ENCODE assay signal across 12 mouse cellular contexts in the genomic region with DNA sequence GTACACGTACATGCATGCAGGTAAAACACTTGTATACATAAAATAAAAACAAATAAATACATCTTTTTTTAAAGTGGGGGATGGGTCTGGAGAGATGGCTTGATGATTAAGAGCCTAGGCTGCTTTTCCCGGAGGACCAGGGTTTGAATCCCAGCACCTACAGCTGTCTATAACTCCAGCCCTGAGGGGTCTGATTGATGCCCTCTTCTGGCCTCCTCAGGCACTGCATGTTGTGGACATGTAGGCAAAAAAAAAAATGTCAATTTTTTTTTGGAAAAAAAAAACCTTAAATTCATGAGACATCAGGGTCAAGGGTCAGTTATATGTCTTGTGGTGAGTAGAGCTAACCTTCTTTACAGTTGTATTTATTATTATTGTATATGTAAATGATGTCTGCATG. TPM values are rescaled to one million over a fixed set of nuclear protein-coding genes. Genes with fewer than 3 reads are reported as not detected.
DNase-seq lines count a peak whose midpoint lies in the region; ATAC-seq and TF ChIP-seq lines count a peak whose summit lies in the region.
"Had no signal": no experiment of that assay in that cellular context is flagged by ENCODE, and none has a peak within 500 bp of the region (broad histone marks: within the 10 kb centered on the region; RNA-seq: fewer than 3 reads in every experiment).

No protein-coding gene starts in this region.

- H3K36me3 ChIP-seq in forebrain, postnatal 0 days (ENCODE audit: insufficient read depth): peaks cover 31% of the 10 kb centered on the region
- peaks cover 86% of the 10 kb centered on the region for H3K36me3 ChIP-seq in forebrain, embryonic 10.5 days (replicated peaks)
- peaks cover 70% of the 10 kb centered on the region for H3K36me3 ChIP-seq in liver, postnatal 0 days (replicated peaks; ENCODE audit: insufficient read depth, low read length)
- H3K36me3 ChIP-seq in CH12.LX (replicated peaks in 1 of 2; ENCODE audit: control insufficient read depth in 1 of 2, insufficient read depth in 1 of 2, low read length in 1 of 2): peaks cover 73 to 92% of the 10 kb centered on the region in 2 experiments

- no peak for TF ChIP-seq POLR2A in CH12.LX (IDR thresholded peaks at IDR 0.05; ENCODE audit: low read depth, low read length)

- no peak overlapping the region for H3K9ac ChIP-seq in forebrain, postnatal 0 days
- H3K9ac ChIP-seq in liver, postnatal 0 days (replicated peaks): no peak overlapping the region
- H3K9ac ChIP-seq in CH12.LX (ENCODE audit: insufficient read depth, low read depth): no peak overlapping the region

- H3K4me3 ChIP-seq in forebrain, postnatal 0 days (ENCODE audit: low read depth, low read length): no peak overlapping the region
- no peak overlapping the region for H3K4me3 ChIP-seq in forebrain, embryonic 10.5 days
- H3K4me3 ChIP-seq in liver, postnatal 0 days (ENCODE audit: low read depth, low read length): no peak overlapping the region
- H3K4me3 ChIP-seq in CH12.LX (replicated peaks in 1 of 3; ENCODE audit: low read depth in 2 of 3, low read length in 2 of 3, poor library complexity in 1 of 3): no peak overlapping the region

- TF ChIP-seq RAD21 in CH12.LX (IDR thresholded peaks at IDR 0.05; ENCODE audit: low read depth, low read length): no peak; the same call in 1 of the 2 replicates

- peak; percentile 35; the same call in 1 of the 2 replicates for TF ChIP-seq CTCF in forebrain, postnatal 0 days (IDR thresholded peaks at IDR 0.05; ENCODE audit: low read depth)
- peak; percentile 54 for TF ChIP-seq CTCF in liver, postnatal 0 days (IDR thresholded peaks at IDR 0.05; ENCODE audit: low read depth)
- peak; percentile 36 to 43; a peak in 3 of 4 replicates for TF ChIP-seq CTCF in CH12.LX (conservative IDR thresholded peaks at IDR 0.05 in 1 of 2, IDR thresholded peaks at IDR 0.05 in 1 of 2; ENCODE audit: low read depth in 2 of 2, low read length in 2 of 2)

- dilution Hi-C loops in CH12.LX (cut with MboI; ENCODE audit: extremely low pct_ligation_motif_present, extremely low pct_unique_long_range_greater_than_20kb, low sequenced_read_pairs): no loop called here

- 95% methylated on average over 2 of the region's 2 CpGs for WGBS in forebrain, postnatal 0 days
- WGBS in forebrain, embryonic 10.5 days: 90% methylated on average over 2 of the region's 2 CpGs
- WGBS in liver, postnatal 0 days (ENCODE audit: insufficient replicate concordance): 88% methylated on average over 2 of the region's 2 CpGs

- peaks cover 9% of the 10 kb centered on the region; the same call in 1 of the 2 replicates for H3K4me1 ChIP-seq in forebrain, postnatal 0 days (ENCODE audit: insufficient read depth)
- peaks cover 3% of the 10 kb centered on the region; the same call in 1 of the 2 replicates for H3K4me1 ChIP-seq in forebrain, embryonic 10.5 days
- no peaks in the 10 kb centered on the region for H3K4me1 ChIP-seq in liver, postnatal 0 days (ENCODE audit: insufficient read depth)
- H3K4me1 ChIP-seq in CH12.LX (ENCODE audit: control insufficient read depth in 1 of 2, insufficient read depth in 2 of 2): no peaks in the 10 kb centered on the region

- in situ Hi-C loops in CH12.LX (cut with MboI; ENCODE audit: low pct_ligation_motif_present, low pct_unique_long_range_greater_than_20kb, low sequenced_read_pairs): no loop called here

- no peak for ATAC-seq in forebrain, postnatal 0 days
- ATAC-seq in liver, postnatal 0 days: no peak
- 0 out of 2 replicates have a peak, but pooled peaks have one; percentile 43 for ATAC-seq in megakaryocyte, adult 5-6 weeks (ENCODE audit: poor library complexity, severe bottlenecking)
- no peak for ATAC-seq in erythroblast, adult 5-6 weeks (replicated peaks; ENCODE audit: low FRiP score, poor library complexity, severe bottlenecking)
- ATAC-seq: midbrain, embryonic 16.5 days had no signal

- no peak overlapping the region for H3K27ac ChIP-seq in forebrain, postnatal 0 days (ENCODE audit: low read depth, low read length)
- no peak overlapping the region for H3K27ac ChIP-seq in forebrain, embryonic 10.5 days
- peak overlapping the region; percentile 48; the same call in 1 of the 2 replicates for H3K27ac ChIP-seq in liver, postnatal 0 days (ENCODE audit: low read depth)
- H3K27ac ChIP-seq in CH12.LX (ENCODE audit: insufficient read depth, low read depth): no peak overlapping the region

- TF ChIP-seq EP300 in liver, postnatal 0 days (IDR thresholded peaks at IDR 0.05; ENCODE audit: low read depth): no peak
- TF ChIP-seq EP300 in CH12.LX (IDR thresholded peaks at IDR 0.05; ENCODE audit: low read length): no peak

- H3K9me3 ChIP-seq in forebrain, postnatal 0 days (ENCODE audit: low read length): no peaks in the 10 kb centered on the region
- H3K9me3 ChIP-seq in forebrain, embryonic 10.5 days: no peaks in the 10 kb centered on the region
- no peaks in the 10 kb centered on the region for H3K9me3 ChIP-seq in liver, postnatal 0 days (ENCODE audit: low read length)
- no peaks in the 10 kb centered on the region for H3K9me3 ChIP-seq in CH12.LX (replicated peaks; ENCODE audit: low read length)

- H3K4me2 ChIP-seq in forebrain, postnatal 0 days (ENCODE audit: low read depth): no peak overlapping the region
- no peak overlapping the region for H3K4me2 ChIP-seq in liver, postnatal 0 days (ENCODE audit: low read depth, low read length)
- no peak overlapping the region for H3K4me2 ChIP-seq in CH12.LX (ENCODE audit: insufficient read depth, low read depth, poor library complexity, severe bottlenecking)

- no peak for DNase-seq in forebrain, postnatal 0 days
- no peak for DNase-seq in forebrain, embryonic 10.5 days (ENCODE audit: extremely low spot score, low spot score)
- DNase-seq in liver, postnatal 0 days: no peak
- DNase-seq in liver: no peak
- peak; percentile 24 for DNase-seq in CH12.LX (ENCODE audit: extremely low read depth)
- DNase-seq in adrenal gland, postnatal 36 days: no peak
- DNase-seq: adrenal gland, adult 2 months; cerebellum, adult 8-10 months had no signal

- no peaks in the 10 kb centered on the region for H3K79me2 ChIP-seq in CH12.LX (replicated peaks; ENCODE audit: control insufficient read depth, extremely low read depth, insufficient read depth, poor library complexity, severe bottlenecking)

- no peaks in the 10 kb centered on the region for H3K27me3 ChIP-seq in forebrain, postnatal 0 days (ENCODE audit: insufficient read depth, low read length)
- no peaks in the 10 kb centered on the region for H3K27me3 ChIP-seq in forebrain, embryonic 10.5 days (ENCODE audit: poor library complexity, severe bottlenecking)
- no peaks in the 10 kb centered on the region for H3K27me3 ChIP-seq in liver, postnatal 0 days (ENCODE audit: insufficient read depth, low read length)
- H3K27me3 ChIP-seq in CH12.LX (replicated peaks): no peaks in the 10 kb centered on the region

TF ChIP-seq in CH12.LX, 34 proteins besides CTCF, POLR2A, EP300 and RAD21:
- no peak for TF ChIP-seq MAFK (IDR thresholded peaks at IDR 0.05; ENCODE audit: insufficient replicate concordance, low read length)
- TF ChIP-seq ZNF384 (IDR thresholded peaks at IDR 0.05; ENCODE audit: low read depth, low read length): peak; percentile 80
TF ChIP-seq in CH12.LX: peak in this region for 1.

RNA-seq across cellular contexts. Expression of a gene that starts 34.4 kb away (rescaled TPM):
- 18.9 and 24.7 TPM in 2 replicates for total RNA-seq in forebrain, postnatal 0 days (2014; rRNA removed)
- 5.3 and 11.0 TPM in 2 replicates for polyA plus RNA-seq in forebrain, postnatal 0 days (2015; fragmentation: Nextera tagmentation; extraction: Ambion mirVana)
- polyA plus RNA-seq in forebrain, embryonic 10.5 days (2016; fragmentation: Nextera tagmentation; extraction: Ambion mirVana): 2.6 and 3.1 TPM in 2 replicates
- polyA plus RNA-seq in liver, postnatal 0 days (2015; fragmentation: Nextera tagmentation; extraction: Ambion mirVana): 0.20 and 0.22 TPM in 2 replicates
- total RNA-seq in CH12.LX (2012; rRNA removed) (0.38 and 0.67 TPM in 2 replicates), CH12.LX (2014; rRNA removed) (0.27 and 0.32 TPM in 2 replicates)
- 0.76 and 0.89 TPM in 2 replicates for polyA plus RNA-seq in CH12.LX (2012; ENCODE audit: insufficient read length, low read depth)
- not detected in 2 replicates for total RNA-seq in megakaryocyte, adult 5-6 weeks (2015)
- total RNA-seq in megakaryocyte, adult 5-6 weeks (2017): 0.08 and 0.15 TPM in 2 replicates
- total RNA-seq in adrenal gland, postnatal 36 days (2021): under 1 TPM; 0.46 to 0.83 TPM
- total RNA-seq in erythroblast, adult 5-6 weeks (2015; ENCODE audit: low replicate concordance): 0.38 TPM in 1 of 2 replicates, not detected in the other
- total RNA-seq in erythroblast, adult 5-6 weeks (2017; ENCODE audit: low replicate concordance): 0.28 TPM in 1 of 2 replicates, not detected in the other

RNA-seq across cellular contexts. Expression of a gene that starts 35.2 kb away (rescaled TPM):
- total RNA-seq in forebrain, postnatal 0 days (2014; rRNA removed): 22.8 and 26.2 TPM in 2 replicates
- 19.1 and 25.2 TPM in 2 replicates for polyA plus RNA-seq in forebrain, postnatal 0 days (2015; fragmentation: Nextera tagmentation; extraction: Ambion mirVana)
- polyA plus RNA-seq in forebrain, embryonic 10.5 days (2016; fragmentation: Nextera tagmentation; extraction: Ambion mirVana): 108 and 110 TPM in 2 replicates
- 62.6 and 63.0 TPM in 2 replicates for polyA plus RNA-seq in liver, postnatal 0 days (2015; fragmentation: Nextera tagmentation; extraction: Ambion mirVana)
- total RNA-seq in CH12.LX (2012; rRNA removed) (110 and 144 TPM in 2 replicates), CH12.LX (2014; rRNA removed) (112 and 126 TPM in 2 replicates)
- polyA plus RNA-seq in CH12.LX (2012; ENCODE audit: insufficient read length, low read depth): 133 and 140 TPM in 2 replicates
- total RNA-seq in megakaryocyte, adult 5-6 weeks (2015): 18.4 and 22.9 TPM in 2 replicates
- 32.6 and 33.4 TPM in 2 replicates for total RNA-seq in megakaryocyte, adult 5-6 weeks (2017)
- 10 to 100 TPM; 34.6 to 59.6 TPM for total RNA-seq in adrenal gland, postnatal 36 days (2021)
- total RNA-seq in erythroblast, adult 5-6 weeks (2015; ENCODE audit: low replicate concordance): 16.9 and 46.1 TPM in 2 replicates
- 37.9 and 42.3 TPM in 2 replicates for total RNA-seq in erythroblast, adult 5-6 weeks (2017; ENCODE audit: low replicate concordance)

RNA-seq across cellular contexts. Expression of a gene that starts 43.7 kb away (rescaled TPM):
- not detected in 2 replicates for total RNA-seq in forebrain, postnatal 0 days (2014; rRNA removed)
- not detected in 2 replicates for polyA plus RNA-seq in forebrain, postnatal 0 days (2015; fragmentation: Nextera tagmentation; extraction: Ambion mirVana)
- not detected in 2 replicates for polyA plus RNA-seq in forebrain, embryonic 10.5 days (2016; fragmentation: Nextera tagmentation; extraction: Ambion mirVana)
- polyA plus RNA-seq in liver, postnatal 0 days (2015; fragmentation: Nextera tagmentation; extraction: Ambion mirVana): 0.08 TPM in 1 of 2 replicates, not detected in the other
- 0.25 and 0.42 TPM in 2 replicates for total RNA-seq in CH12.LX (2012; rRNA removed)
- 0.11 TPM in 1 of 2 replicates, not detected in the other for total RNA-seq in CH12.LX (2014; rRNA removed)
- polyA plus RNA-seq in CH12.LX (2012; ENCODE audit: insufficient read length, low read depth): 0.15 and 0.29 TPM in 2 replicates
- not detected in 2 replicates for total RNA-seq in megakaryocyte, adult 5-6 weeks (2015)
- not detected in 2 replicates for total RNA-seq in megakaryocyte, adult 5-6 weeks (2017)
- not detected for total RNA-seq in adrenal gland, postnatal 36 days (2021)
- total RNA-seq in erythroblast, adult 5-6 weeks (2015; ENCODE audit: low replicate concordance): not detected in 2 replicates
- 2.0 TPM in 1 of 2 replicates, not detected in the other for total RNA-seq in erythroblast, adult 5-6 weeks (2017; ENCODE audit: low replicate concordance)
- total RNA-seq: adrenal gland, adult 2 months; layer of hippocampus, adult 18-20 months had no signal
- polyA plus RNA-seq: adrenal gland, adult 2 months; midbrain, embryonic 16.5 days had no signal

Comparison
In these comparisons a context has a peak if more than half of its experiments do, and no peak if none do; other contexts are left out.
1. RNA of a gene that starts 34.4 kb away (total RNA-seq): 18.9 to 24.7 TPM in forebrain, postnatal 0 days; 0.46 to 0.83 TPM in adrenal gland, postnatal 36 days, 0.28 to 0.38 TPM in erythroblast, adult 5-6 weeks, 0.27 to 0.67 TPM in CH12.LX and 0.08 to 0.15 TPM in megakaryocyte, adult 5-6 weeks; every median in the first group is over 10 times any median in the second.
2. Peak in every context shown above with its lines, with median percentiles within 50 percentile points of each other: CTCF ChIP-seq.